Mouse (Mus musculus): ENCODE data around the gene Olfr1359.

- TF ChIP-seq CTCF (conservative IDR thresholded peaks at IDR 0.05; ENCODE audit: insufficient read depth, insufficient read length, low read depth, low read length) = no peak
- TF ChIP-seq POLR2A (IDR thresholded peaks at IDR 0.05; ENCODE audit: low read depth, low read length) = no peak
These were observed 47.1 kb downstream of the Olfr1359 start for GRCm38 (mm10) chr13:21745006-21745405.

All from kidney, adult 2 months (tissue).